Mouse (Mus musculus) retina, postnatal 7 days (tissue): ENCODE results near the gene Lgalsl.
A peak's percentile ranks its signal among the peaks of the same experiment; 100 is the strongest.

ENCODE experiments used
- DNase-seq: peaks from one replicate; pipeline ENCODE4 v3.0.0-alpha.2; 2012; ENCODE audit warnings: low read depth, low spot score

Lgalsl gene

GRCm38 (mm10) chr11:20830686-20831505 lies at the start of gene Lgalsl:
Gene Lgalsl (minus strand): TSS chr11:20831056.
- DNase-seq: peak; percentile 50

GRCm38 (mm10) chr11:20878644-20879043 lies 47.8 kb upstream of the Lgalsl start:
- DNase-seq: no peak

GRCm38 (mm10) chr11:20877578-20878096 lies 46.8 kb upstream of the Lgalsl start:
- DNase-seq: no peak

- DNase-seq: no peak
Observed at GRCm38 (mm10) chr11:20873386-20873785, 42.5 kb upstream of the Lgalsl start.

GRCm38 (mm10) chr11:20872911-20873310 lies 42.1 kb upstream of the Lgalsl start:
- DNase-seq: no peak

- peak; percentile 64 for DNase-seq
Observed at GRCm38 (mm10) chr11:20872444-20872843, 41.6 kb upstream of the Lgalsl start.

GRCm38 (mm10) chr11:20869927-20870326 lies 39.1 kb upstream of the Lgalsl start:
- DNase-seq: no peak

GRCm38 (mm10) chr11:20865450-20865849 lies 34.6 kb upstream of the Lgalsl start:
- DNase-seq: no peak

GRCm38 (mm10) chr11:20864647-20865046 lies 33.8 kb upstream of the Lgalsl start:
- DNase-seq: no peak

GRCm38 (mm10) chr11:20862101-20862500 lies 31.2 kb upstream of the Lgalsl start:
- DNase-seq: no peak

- no peak for DNase-seq
Observed at GRCm38 (mm10) chr11:20860351-20860750, 29.5 kb upstream of the Lgalsl start.

GRCm38 (mm10) chr11:20859858-20860257 lies 29.0 kb upstream of the Lgalsl start:
- no peak for DNase-seq

- no peak for DNase-seq
Observed at GRCm38 (mm10) chr11:20858921-20859668, 28.2 kb upstream of the Lgalsl start.

- no peak for DNase-seq
Observed at GRCm38 (mm10) chr11:20857921-20858320, 27.1 kb upstream of the Lgalsl start.

- DNase-seq: no peak
Observed at GRCm38 (mm10) chr11:20854032-20854741, 23.3 kb upstream of the Lgalsl start.

GRCm38 (mm10) chr11:20850196-20850595 lies 19.3 kb upstream of the Lgalsl start:
- peak; percentile 61 for DNase-seq

- no peak for DNase-seq
Observed at GRCm38 (mm10) chr11:20849403-20849802, 18.5 kb upstream of the Lgalsl start.

GRCm38 (mm10) chr11:20837366-20837765 lies 6.5 kb upstream of the Lgalsl start:
- DNase-seq: no peak

- DNase-seq: no peak
Observed at GRCm38 (mm10) chr11:20831600-20832137, 813 bp upstream of the Lgalsl start.

- DNase-seq: peak; percentile 39
Observed at GRCm38 (mm10) chr11:20829993-20830685, 717 bp downstream of the Lgalsl start.
